Mouse (Mus musculus) liver, postnatal 0 days (tissue): Measurements from ENCODE around the gene Wdr38. TPM values are rescaled to one million over a fixed set of nuclear protein-coding genes. Genes with fewer than 3 reads are reported as not detected.

Experiments
- ATAC-seq: fragments of 200-750 bp; cut with Nextera tagmentation; 2 replicates; pipeline ENCODE4 v1.8.0; 2017; ENCODE audit warnings: mild to moderate bottlenecking, moderate library complexity
- DNase-seq: peaks from one replicate; pipeline ENCODE4 v3.0.0-alpha.2; 2016
- H3K27ac ChIP-seq: fragments of 300-500 bp; sonication (generic); 2 replicates; pipeline ENCODE4 v1.5.1; 2014; ENCODE audit warnings: antibody characterized with exemption, moderate library complexity, mild to moderate bottlenecking, low read depth
- H3K27me3 ChIP-seq: fragments of 300-500 bp; sonication (generic); 2 replicates; pipeline ENCODE4 v1.6.1; 2014; ENCODE audit warnings: low read length, control low read depth, mixed read lengths; ENCODE audit not compliant: insufficient read depth
- H3K36me3 ChIP-seq: fragments of 300-500 bp; sonication (generic); replicated peaks from 2 replicates; pipeline ENCODE4 v1.6.1; 2014; ENCODE audit warnings: mild to moderate bottlenecking, control low read depth, low read length, moderate library complexity, mixed read lengths; ENCODE audit not compliant: insufficient read depth
- H3K4me1 ChIP-seq: fragments of 300-500 bp; sonication (generic); 2 replicates; pipeline ENCODE4 v1.6.1; 2014; ENCODE audit warnings: antibody characterized with exemption, mild to moderate bottlenecking, control low read depth; ENCODE audit not compliant: insufficient read depth
- H3K4me2 ChIP-seq: fragments of 300-500 bp; sonication (generic); 2 replicates; pipeline ENCODE4 v1.6.1; 2014; ENCODE audit warnings: low read depth, mild to moderate bottlenecking, low read length, moderate library complexity, mixed read lengths
- H3K4me3 ChIP-seq: fragments of 300-500 bp; sonication (generic); 2 replicates; pipeline ENCODE4 v1.5.1; 2014; ENCODE audit warnings: low read depth, low read length
- H3K9ac ChIP-seq: fragments of 300-500 bp; sonication (generic); replicated peaks from 2 replicates; pipeline ENCODE4 v1.6.1; 2014; ENCODE audit warnings: mild to moderate bottlenecking, moderate library complexity
- H3K9me3 ChIP-seq: fragments of 300-500 bp; sonication (generic); 2 replicates; pipeline ENCODE4 v1.6.1; 2016; ENCODE audit warnings: mild to moderate bottlenecking, control low read depth, low read length, mixed read lengths
- CTCF ChIP-seq: sonication (generic); IDR thresholded peaks from 2 replicates; pipeline ENCODE4 v1.5.1; 2016; ENCODE audit warnings: antibody characterized with exemption, low read depth
- EP300 ChIP-seq: IDR thresholded peaks from 2 replicates; pipeline ENCODE4 v1.6.1; 2016; ENCODE audit warnings: antibody characterized with exemption, low read depth, mild to moderate bottlenecking
- WGBS: fragments of 180-500 bp; shearing (Covaris S2); extraction: QIAGEN DNeasy Blood & Tissue Kit; methylation state at CpG from one replicate; pipeline ENCODE4 v1.1.7; 2014; ENCODE audit not compliant: insufficient replicate concordance; 5-methylcytosine and 5-hydroxymethylcytosine counted together
- polyA plus RNA-seq: library from polyadenylated mRNA; unstranded; fragments of >200 nt; fragmentation: Nextera tagmentation; extraction: Ambion mirVana; gene quantifications from 2 replicates; pipeline ENCODE4 v1.2.1, GENCODE M21; 2015

Wdr38 gene
- polyA plus RNA-seq, 1 experiment from 2014 or later: 0.60 TPM

- H3K27me3 ChIP-seq: no peaks in the 10 kb centered on the region
- no peak overlapping the region for H3K27ac ChIP-seq
- no peak for TF ChIP-seq EP300
- no peak overlapping the region for H3K4me2 ChIP-seq
- no peaks in the 10 kb centered on the region for H3K9me3 ChIP-seq
- no peak overlapping the region for H3K9ac ChIP-seq
- DNase-seq (no peak), ATAC-seq (no peak)
- H3K4me3 ChIP-seq: no peak overlapping the region
- 76% methylated on average over 7 of the region's 7 CpGs for WGBS
- H3K36me3 ChIP-seq: peaks cover 56% of the 10 kb centered on the region
- peaks cover 35% of the 10 kb centered on the region for H3K4me1 ChIP-seq
Observed at GRCm38 (mm10) chr2:39012768-39013279, 15.5 kb downstream of the Wdr38 start.

GRCm38 (mm10) chr2:39016581-39016980 is 19.3 kb downstream of the Wdr38 start:
- TF ChIP-seq EP300 (no peak), CTCF (no peak)

GRCm38 (mm10) chr2:39020004-39020403 is 22.7 kb downstream of the Wdr38 start:
- no peaks in the 10 kb centered on the region for H3K27me3 ChIP-seq
- ATAC-seq (no peak), DNase-seq (no peak)
- peaks cover 75% of the 10 kb centered on the region for H3K36me3 ChIP-seq
- TF ChIP-seq CTCF (no peak), EP300 (no peak)
- no peak overlapping the region for H3K4me2 ChIP-seq
- 81% methylated on average over 1 of the region's 1 CpGs for WGBS
- H3K4me3 ChIP-seq: no peak overlapping the region
- H3K27ac ChIP-seq: no peak overlapping the region
- H3K4me1 ChIP-seq: no peaks in the 10 kb centered on the region
- no peaks in the 10 kb centered on the region for H3K9me3 ChIP-seq
- no peak overlapping the region for H3K9ac ChIP-seq

More at GRCm38 (mm10) chr2:39016581-39016980, 19.3 kb downstream of the Wdr38 start:
- H3K27me3 ChIP-seq: no peaks in the 10 kb centered on the region
- DNase-seq (no peak), ATAC-seq (no peak)
- H3K4me3 ChIP-seq: no peak overlapping the region
- WGBS: 65% methylated on average over 3 of the region's 3 CpGs
- peaks cover 75% of the 10 kb centered on the region for H3K36me3 ChIP-seq
- H3K4me2 ChIP-seq: no peak overlapping the region
- no peak overlapping the region for H3K27ac ChIP-seq
- peaks cover 6% of the 10 kb centered on the region for H3K4me1 ChIP-seq
- no peaks in the 10 kb centered on the region for H3K9me3 ChIP-seq
- H3K9ac ChIP-seq: no peak overlapping the region

GRCm38 (mm10) chr2:39031611-39032010 is 34.3 kb downstream of the Wdr38 start:
- Histone ChIP-seq H3K4me3 (no peak overlapping the region), H3K9ac (no peak overlapping the region), H3K9me3 (no peaks in the 10 kb centered on the region), H3K27ac (no peak overlapping the region), H3K4me1 (no peaks in the 10 kb centered on the region), H3K4me2 (no peak overlapping the region), H3K36me3 (peaks cover 63% of the 10 kb centered on the region), H3K27me3 (no peaks in the 10 kb centered on the region)
- no peak for DNase-seq
- no peak for ATAC-seq
- WGBS: 95% methylated on average over 1 of the region's 1 CpGs
- no peak for TF ChIP-seq CTCF
- no peak for TF ChIP-seq EP300

GRCm38 (mm10) chr2:39040215-39040614 is 42.9 kb downstream of the Wdr38 start:
- ATAC-seq (no peak), DNase-seq (no peak)
- TF ChIP-seq CTCF (no peak), EP300 (no peak)
- Histone ChIP-seq H3K9me3 (no peaks in the 10 kb centered on the region), H3K4me2 (no peak overlapping the region), H3K4me3 (no peak overlapping the region), H3K36me3 (peaks cover 36% of the 10 kb centered on the region), H3K9ac (no peak overlapping the region), H3K27me3 (no peaks in the 10 kb centered on the region), H3K27ac (no peak overlapping the region), H3K4me1 (no peaks in the 10 kb centered on the region)
- WGBS: 89% methylated on average over 1 of the region's 1 CpGs

GRCm38 (mm10) chr2:39048515-39048914 is 51.2 kb downstream of the Wdr38 start:
- Histone ChIP-seq H3K9me3 (no peaks in the 10 kb centered on the region), H3K4me1 (no peaks in the 10 kb centered on the region), H3K27ac (no peak overlapping the region), H3K4me3 (no peak overlapping the region), H3K4me2 (no peak overlapping the region), H3K27me3 (no peaks in the 10 kb centered on the region), H3K9ac (no peak overlapping the region), H3K36me3 (peaks cover 55% of the 10 kb centered on the region)
- WGBS: 93% methylated on average over 1 of the region's 1 CpGs
- ATAC-seq (no peak), DNase-seq (no peak)
- TF ChIP-seq EP300: no peak
- TF ChIP-seq CTCF: no peak

Other genes with a start within 250 kb of the Wdr38 start
- 0.83 and 1.1 TPM in 2 replicates for gene Nr6a1, start 69.8 kb upstream of the Wdr38 start, polyA plus RNA-seq
- gene Olfml2a, start 65.5 kb upstream of the Wdr38 start, polyA plus RNA-seq: 0.06 and 0.12 TPM in 2 replicates
- 59.3 and 60.7 TPM in 2 replicates for gene Arpc5l, start 7.9 kb downstream of the Wdr38 start, polyA plus RNA-seq
- 574 and 582 TPM in 2 replicates for gene Rpl35, start 8.1 kb downstream of the Wdr38 start, polyA plus RNA-seq
- gene Golga1, start 68.1 kb downstream of the Wdr38 start, polyA plus RNA-seq: 7.5 and 9.9 TPM in 2 replicates
- gene Scai, start 193.3 kb downstream of the Wdr38 start, polyA plus RNA-seq: 0.56 and 0.70 TPM in 2 replicates
- 35.5 and 37.0 TPM in 2 replicates for gene Ppp6c, start 229.0 kb downstream of the Wdr38 start, polyA plus RNA-seq